Mouse (Mus musculus) thymus, postnatal 36 days (tissue): ENCODE results near the gene Gpr61.

Source experiments
- DNase-seq, 2 experiments: peaks; one replicate each; pipeline ENCODE4 v3.0.0; 2022; ENCODE audit warnings: mixed read lengths in 2 of 2

Gpr61 gene

GRCm38 (mm10) chr3:108174672-108175531 is 20.2 kb upstream of the Gpr61 start:
- DNase-seq = no peak

- no peak for DNase-seq
Observed at GRCm38 (mm10) chr3:108169199-108169598, 14.5 kb upstream of the Gpr61 start.

GRCm38 (mm10) chr3:108167499-108167898 is 12.8 kb upstream of the Gpr61 start:
- no peak for DNase-seq

DNA sequence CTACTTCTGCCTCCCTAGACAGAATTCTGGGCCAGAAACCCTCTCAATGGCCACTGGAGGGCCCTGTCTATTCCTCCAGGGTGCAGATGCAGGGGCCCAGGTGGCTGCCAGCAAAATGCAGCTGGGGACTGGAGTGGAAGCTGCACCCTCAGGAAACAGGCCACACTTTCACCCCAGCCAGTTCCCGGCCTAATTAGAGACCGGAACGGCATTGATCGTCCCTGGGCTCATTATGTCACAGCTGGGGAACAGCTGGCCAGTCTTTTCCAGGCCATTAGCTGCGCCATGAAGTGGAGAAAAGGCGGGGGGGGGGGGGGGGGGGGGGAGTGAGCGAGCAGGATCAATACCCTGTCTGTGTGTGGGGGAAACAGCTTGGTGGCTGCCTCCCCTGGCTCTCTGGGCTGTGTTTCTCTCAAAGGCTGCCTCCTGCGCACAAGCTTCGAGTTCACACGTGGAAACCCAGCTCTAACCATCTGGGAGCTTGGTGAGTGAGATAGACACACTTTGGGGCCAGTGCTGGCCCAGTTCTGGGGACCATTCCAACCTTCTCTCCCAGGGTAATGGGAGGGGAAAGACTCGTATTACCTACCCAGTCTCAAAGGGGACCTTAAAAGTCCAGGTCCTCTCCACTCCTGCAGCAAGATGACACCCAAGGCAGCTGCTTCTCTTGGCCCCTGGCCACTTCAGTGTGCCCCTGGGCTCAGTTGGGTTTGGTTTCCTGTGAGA is 12.0 kb upstream of the Gpr61 start:
- DNase-seq = peak in 1 of 2 experiments; percentile 51

DNA sequence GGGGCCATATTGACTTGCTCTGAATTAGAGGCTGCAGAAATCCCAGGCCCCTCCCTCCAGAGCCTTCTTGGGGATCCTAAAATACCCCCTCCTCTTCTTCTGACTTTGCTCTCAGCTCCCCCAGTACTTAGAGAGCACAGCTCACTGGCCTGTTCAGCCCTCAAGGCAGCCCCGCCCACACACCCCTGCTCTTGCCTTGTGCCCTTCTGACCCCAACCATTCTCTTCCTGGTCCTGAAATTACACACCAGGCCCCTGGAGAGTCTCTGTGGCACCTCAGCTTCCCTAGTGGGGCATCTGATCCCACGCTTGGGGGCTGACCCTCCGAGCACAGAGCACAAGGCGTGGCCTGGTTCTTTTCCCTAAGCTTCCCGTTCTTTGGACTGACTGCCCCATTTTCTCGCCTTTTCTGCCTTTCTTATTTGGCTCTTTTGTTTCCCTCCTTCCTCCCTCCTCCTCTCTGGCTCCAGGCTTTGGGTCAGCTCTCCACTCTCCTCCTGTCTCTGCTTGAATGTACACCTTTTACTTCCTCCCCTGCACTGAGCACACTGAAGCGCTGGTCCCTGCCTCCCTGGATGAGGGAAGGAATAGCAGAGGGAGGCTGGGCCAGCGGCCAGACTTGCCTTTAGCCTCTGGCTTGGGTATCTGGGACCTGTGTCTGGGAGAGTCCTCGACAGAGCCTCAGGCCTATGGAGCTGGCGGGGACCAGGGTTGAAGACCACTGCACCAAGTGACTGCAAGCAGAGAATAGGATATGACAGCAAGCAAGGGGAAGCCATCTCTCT is 11.0 kb upstream of the Gpr61 start:
- no peak for DNase-seq

DNA sequence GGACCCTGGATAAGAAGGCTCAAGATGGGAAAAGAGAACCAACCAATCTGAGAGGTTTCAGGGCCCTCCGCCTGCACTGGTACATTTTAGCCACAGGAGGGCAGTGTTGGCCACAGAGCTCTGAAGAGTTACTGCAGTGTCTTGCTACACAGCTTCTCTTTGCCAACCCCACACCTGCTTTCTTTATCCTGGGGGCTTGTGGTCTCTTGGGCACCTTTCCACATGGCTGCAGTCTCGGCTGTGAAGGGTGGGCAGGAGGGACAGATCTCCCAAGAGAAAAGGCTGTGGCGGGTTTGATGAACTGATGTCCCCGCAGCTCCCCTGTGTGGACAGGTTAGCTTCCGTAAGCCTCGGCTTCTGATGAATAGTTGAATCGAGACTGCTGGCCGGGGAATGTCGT is 10.1 kb upstream of the Gpr61 start:
- DNase-seq = peak; percentile 72 to 73

DNA sequence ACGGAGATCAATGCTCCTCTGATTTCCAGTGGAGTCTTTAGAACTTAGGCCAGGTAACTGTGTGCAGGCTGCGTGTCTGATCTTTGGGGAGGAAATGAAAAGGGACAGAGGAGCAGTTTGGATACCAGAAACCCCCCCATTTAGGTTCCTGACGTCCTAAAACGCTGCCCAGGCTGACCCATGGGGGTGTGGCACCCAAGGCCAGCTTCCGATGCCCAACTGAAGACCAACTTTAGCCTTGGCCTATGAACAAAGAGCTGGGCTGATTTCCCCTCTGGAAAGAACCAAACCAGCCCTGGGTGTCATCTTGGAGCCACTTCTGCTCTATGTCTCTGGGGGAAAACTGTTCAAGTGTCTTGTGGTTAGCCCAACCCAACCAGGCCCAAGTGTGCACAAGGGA is 9.4 kb upstream of the Gpr61 start:
- DNase-seq = no peak

DNA sequence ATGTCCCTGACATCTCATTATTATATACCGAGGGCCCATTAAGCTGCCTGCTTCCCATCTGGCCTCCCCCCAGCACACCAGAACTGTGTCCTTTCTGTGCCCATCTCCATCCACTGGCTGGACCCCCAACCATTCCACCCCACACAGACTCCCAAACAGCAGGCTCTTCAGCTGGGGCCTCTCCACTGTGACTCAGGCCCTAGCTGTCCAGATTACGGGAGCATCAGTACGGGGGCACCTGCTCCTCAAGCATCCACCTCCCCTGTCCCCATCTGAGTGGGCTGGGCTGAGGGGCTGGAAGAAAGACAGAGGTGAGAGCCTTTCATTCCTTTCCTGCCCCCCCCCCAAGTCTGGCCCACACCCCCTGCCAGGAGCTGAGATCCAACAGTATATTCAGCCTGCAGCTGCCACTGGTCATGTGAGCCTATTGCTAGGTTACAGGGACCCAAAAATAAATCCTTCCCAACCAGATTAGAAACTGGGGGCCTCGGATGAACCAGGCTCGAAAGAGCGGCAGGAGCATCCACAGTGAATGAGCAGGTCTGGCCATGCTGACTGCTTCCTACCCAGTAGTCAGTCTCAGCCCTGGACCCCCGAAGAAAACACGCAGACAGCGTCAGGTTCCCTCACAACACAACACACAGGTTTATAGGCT is 3.8 kb upstream of the Gpr61 start:
- no peak for DNase-seq

DNA sequence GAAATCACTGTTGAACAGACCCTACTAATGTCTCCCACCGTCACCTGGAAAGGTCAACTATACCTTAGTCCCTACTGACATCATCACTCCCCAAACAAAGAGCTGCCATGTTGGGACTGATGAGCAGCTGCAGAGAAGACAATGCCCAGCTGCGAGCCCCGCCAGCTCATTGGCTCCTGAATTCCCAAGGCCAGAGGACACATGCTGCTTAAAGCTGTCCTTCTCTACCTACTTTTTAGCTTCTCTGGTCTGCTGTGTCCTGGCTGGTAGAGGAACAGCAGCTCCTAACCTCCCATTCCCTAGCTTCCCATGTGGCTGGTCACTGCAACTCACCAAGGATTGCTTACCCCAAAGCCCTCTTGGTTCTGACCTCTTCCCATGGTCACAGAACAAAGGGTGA is 2.4 kb downstream of the Gpr61 start:
- DNase-seq = no peak

GRCm38 (mm10) chr3:108147386-108148235 is 7.1 kb downstream of the Gpr61 start:
- DNase-seq = peak; percentile 86 to 89

- no peak for DNase-seq
Observed at GRCm38 (mm10) chr3:108146671-108147070, 8.0 kb downstream of the Gpr61 start.

GRCm38 (mm10) chr3:108145534-108146445 is 8.9 kb downstream of the Gpr61 start, which contains the start of gene Gnai3:
Gene Gnai3 (minus strand): TSS chr3:108146146.
- peak; percentile 91 to 94 for DNase-seq

GRCm38 (mm10) chr3:108140786-108141185 is 13.9 kb downstream of the Gpr61 start:
- DNase-seq = peak in 1 of 2 experiments; percentile 18

- DNase-seq = no peak
Observed at GRCm38 (mm10) chr3:108139113-108139512, 15.6 kb downstream of the Gpr61 start.

- no peak for DNase-seq
Observed at GRCm38 (mm10) chr3:108134701-108135100, 20.0 kb downstream of the Gpr61 start.

GRCm38 (mm10) chr3:108132484-108132883 is 22.2 kb downstream of the Gpr61 start:
- no peak for DNase-seq

- DNase-seq = no peak
Observed at GRCm38 (mm10) chr3:108131821-108132220, 22.9 kb downstream of the Gpr61 start.

DNA sequence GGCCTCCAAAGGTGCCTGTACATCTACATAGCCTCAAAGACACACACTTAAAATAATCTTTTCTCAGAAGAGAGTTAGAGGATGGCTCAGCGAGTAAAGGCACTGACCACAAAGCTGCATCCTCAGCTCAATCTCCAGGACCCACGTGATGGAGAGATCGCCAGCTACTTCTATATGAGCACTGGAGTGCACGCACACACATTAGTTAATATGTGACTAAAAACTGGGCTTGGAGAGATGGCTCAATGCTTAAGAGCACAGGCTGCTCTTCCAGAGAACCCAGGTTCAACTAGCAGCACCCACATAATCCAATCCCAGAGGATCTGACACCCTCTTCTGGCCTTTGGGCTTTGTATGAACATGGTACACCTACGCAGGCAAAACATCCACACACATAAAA is 23.5 kb downstream of the Gpr61 start:
- DNase-seq = no peak

DNA sequence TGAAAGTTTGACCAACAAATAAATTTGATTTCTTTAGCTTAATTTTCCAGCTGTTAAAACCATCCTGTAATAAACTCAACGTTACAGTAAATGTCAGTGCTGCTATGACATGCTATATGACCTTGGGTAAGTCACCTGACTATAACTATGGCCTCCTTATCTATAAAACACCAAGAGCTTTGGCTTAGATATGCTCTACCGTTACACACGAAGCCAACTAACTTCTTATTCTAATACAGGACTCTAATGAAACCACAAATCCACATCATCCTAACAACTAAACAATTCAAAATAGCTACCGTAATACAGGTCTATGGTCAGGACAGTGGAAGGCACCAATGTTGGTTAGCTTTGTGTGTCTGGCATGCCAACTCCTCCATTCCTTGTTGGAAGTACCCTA is 24.9 kb downstream of the Gpr61 start:
- DNase-seq = no peak

GRCm38 (mm10) chr3:108129367-108129766 is 25.3 kb downstream of the Gpr61 start:
- no peak for DNase-seq

DNA sequence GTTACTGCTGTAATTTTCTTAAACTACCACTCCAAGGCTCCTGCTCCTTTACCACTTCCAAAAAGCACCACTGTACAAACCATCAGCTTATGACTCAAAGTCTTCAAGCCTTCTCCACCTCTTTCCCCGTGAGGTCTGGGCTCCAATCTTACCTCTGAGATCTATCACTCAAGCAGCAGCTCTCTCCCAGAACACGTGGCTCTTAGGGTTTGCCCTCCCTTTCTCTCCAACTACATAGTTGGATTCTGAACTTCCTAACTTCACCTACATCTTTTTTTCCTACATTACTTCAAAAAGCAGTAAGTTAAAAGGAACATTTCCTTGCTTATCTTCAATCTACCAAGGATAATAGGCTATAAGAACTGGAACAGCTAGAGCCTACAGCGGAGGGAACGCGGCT is 26.2 kb downstream of the Gpr61 start:
- no peak for DNase-seq
